Mouse (Mus musculus): Measurements from ENCODE around the gene Egf.

GRCm38 (mm10) chr3:129754650-129755604 is at the start of gene Egf:
- TF ChIP-seq POLR2A (IDR thresholded peaks at IDR 0.05; ENCODE audit: insufficient read depth, low read length) = no peak
- no peak for TF ChIP-seq CTCF (IDR thresholded peaks at IDR 0.05; ENCODE audit: low read depth, low read length)
